Mouse (Mus musculus): ENCODE measurements around the gene Arhgef3. TPM values are rescaled to one million over a fixed set of nuclear protein-coding genes. Genes with fewer than 3 reads are reported as not detected.

Gene Arhgef3
- polyA plus RNA-seq, 1 experiment from 2014 or later: 15.2 TPM

- Histone ChIP-seq H3K9ac (no peak overlapping the region), H3K27ac (no peak overlapping the region), H3K4me1 (peaks cover 21% of the 10 kb centered on the region), H3K4me2 (no peak overlapping the region), H3K4me3 (replicated peaks) (no peak overlapping the region), H3K27me3 (replicated peaks) (no peaks in the 10 kb centered on the region), H3K9me3 (no peaks in the 10 kb centered on the region), H3K36me3 (no peaks in the 10 kb centered on the region)
- no peak for ATAC-seq (ENCODE audit: insufficient read depth, low FRiP score, low read depth)
- 74% methylated on average over 3 of the region's 3 CpGs for WGBS
Observed at GRCm38 (mm10) chr14:27226288-27226687, 111.6 kb downstream of the Arhgef3 start.

GRCm38 (mm10) chr14:27228288-27228687 lies 113.6 kb downstream of the Arhgef3 start:
- H3K4me2 ChIP-seq: no peak overlapping the region
- H3K4me3 ChIP-seq (replicated peaks): no peak overlapping the region
- 49% methylated on average over 2 of the region's 2 CpGs for WGBS
- H3K4me1 ChIP-seq: peaks cover 21% of the 10 kb centered on the region
- H3K9ac ChIP-seq: no peak overlapping the region
- H3K27me3 ChIP-seq (replicated peaks): no peaks in the 10 kb centered on the region
- no peak for ATAC-seq (ENCODE audit: insufficient read depth, low FRiP score, low read depth)
- H3K27ac ChIP-seq: no peak overlapping the region
- no peaks in the 10 kb centered on the region for H3K9me3 ChIP-seq
- H3K36me3 ChIP-seq: no peaks in the 10 kb centered on the region

GRCm38 (mm10) chr14:27228941-27229371 lies 114.3 kb downstream of the Arhgef3 start:
- Histone ChIP-seq H3K27me3 (replicated peaks) (no peaks in the 10 kb centered on the region), H3K9ac (no peak overlapping the region), H3K4me3 (replicated peaks) (no peak overlapping the region), H3K27ac (0 out of 2 replicates have a peak overlapping the region, but pooled peaks have one; percentile 78), H3K36me3 (no peaks in the 10 kb centered on the region), H3K9me3 (no peaks in the 10 kb centered on the region), H3K4me2 (no peak overlapping the region), H3K4me1 (peaks cover 21% of the 10 kb centered on the region)
- no peak for ATAC-seq (ENCODE audit: insufficient read depth, low FRiP score, low read depth)
- 70% methylated on average over 5 of the region's 5 CpGs for WGBS

- Histone ChIP-seq H3K4me3 (replicated peaks) (no peak overlapping the region), H3K9ac (no peak overlapping the region), H3K4me2 (peak overlapping the region; percentile 21), H3K4me1 (peaks cover 21% of the 10 kb centered on the region), H3K36me3 (no peaks in the 10 kb centered on the region), H3K9me3 (no peaks in the 10 kb centered on the region), H3K27me3 (replicated peaks) (no peaks in the 10 kb centered on the region), H3K27ac (peak overlapping the region; percentile 78)
- 35% methylated on average over 16 of the region's 16 CpGs for WGBS
- 0 out of 2 replicates have a peak, but pooled peaks have one; percentile 24 for ATAC-seq (ENCODE audit: insufficient read depth, low FRiP score, low read depth)
Observed at GRCm38 (mm10) chr14:27229441-27230147, 114.9 kb downstream of the Arhgef3 start.

GRCm38 (mm10) chr14:27230262-27231022 lies 115.7 kb downstream of the Arhgef3 start:
- ATAC-seq (ENCODE audit: insufficient read depth, low FRiP score, low read depth): peak; percentile 47
- H3K4me1 ChIP-seq: peaks cover 22% of the 10 kb centered on the region
- no peaks in the 10 kb centered on the region for H3K36me3 ChIP-seq
- 24% methylated on average over 18 of the region's 18 CpGs for WGBS
- H3K27ac ChIP-seq: peak overlapping the region; percentile 78
- no peak overlapping the region for H3K4me3 ChIP-seq (replicated peaks)
- no peak overlapping the region for H3K9ac ChIP-seq
- H3K27me3 ChIP-seq (replicated peaks): no peaks in the 10 kb centered on the region
- H3K9me3 ChIP-seq: no peaks in the 10 kb centered on the region
- peak overlapping the region; percentile 21 for H3K4me2 ChIP-seq

GRCm38 (mm10) chr14:27231506-27231905 lies 116.8 kb downstream of the Arhgef3 start:
- Histone ChIP-seq H3K4me3 (replicated peaks) (no peak overlapping the region), H3K9ac (no peak overlapping the region), H3K9me3 (no peaks in the 10 kb centered on the region), H3K27me3 (replicated peaks) (no peaks in the 10 kb centered on the region), H3K4me1 (peaks cover 29% of the 10 kb centered on the region), H3K27ac (no peak overlapping the region), H3K36me3 (no peaks in the 10 kb centered on the region), H3K4me2 (no peak overlapping the region)
- WGBS: 76% methylated on average over 8 of the region's 8 CpGs
- ATAC-seq (ENCODE audit: insufficient read depth, low FRiP score, low read depth): no peak

- no peak overlapping the region for H3K27ac ChIP-seq
- H3K4me3 ChIP-seq (replicated peaks): no peak overlapping the region
- no peak overlapping the region for H3K9ac ChIP-seq
- 81% methylated on average over 25 of the region's 25 CpGs for WGBS
- no peak for ATAC-seq (ENCODE audit: insufficient read depth, low FRiP score, low read depth)
- H3K4me2 ChIP-seq: no peak overlapping the region
- no peaks in the 10 kb centered on the region for H3K27me3 ChIP-seq (replicated peaks)
- no peaks in the 10 kb centered on the region for H3K9me3 ChIP-seq
- no peaks in the 10 kb centered on the region for H3K36me3 ChIP-seq
- H3K4me1 ChIP-seq: peaks cover 29% of the 10 kb centered on the region
Observed at GRCm38 (mm10) chr14:27231974-27232780, 117.5 kb downstream of the Arhgef3 start.

- Histone ChIP-seq H3K27me3 (replicated peaks) (no peaks in the 10 kb centered on the region), H3K4me3 (replicated peaks) (no peak overlapping the region), H3K9me3 (no peaks in the 10 kb centered on the region), H3K36me3 (no peaks in the 10 kb centered on the region), H3K9ac (no peak overlapping the region), H3K27ac (no peak overlapping the region), H3K4me2 (no peak overlapping the region), H3K4me1 (peaks cover 32% of the 10 kb centered on the region)
- ATAC-seq (ENCODE audit: insufficient read depth, low FRiP score, low read depth): no peak
- 93% methylated on average over 7 of the region's 7 CpGs for WGBS
Observed at GRCm38 (mm10) chr14:27233056-27233455, 118.4 kb downstream of the Arhgef3 start.

GRCm38 (mm10) chr14:27233656-27234055 lies 119.0 kb downstream of the Arhgef3 start:
- WGBS: 70% methylated on average over 2 of the region's 2 CpGs
- ATAC-seq (ENCODE audit: insufficient read depth, low FRiP score, low read depth): no peak
- no peak overlapping the region for H3K4me3 ChIP-seq (replicated peaks)
- no peak overlapping the region for H3K4me2 ChIP-seq
- no peaks in the 10 kb centered on the region for H3K27me3 ChIP-seq (replicated peaks)
- no peak overlapping the region for H3K9ac ChIP-seq
- H3K4me1 ChIP-seq: peaks cover 32% of the 10 kb centered on the region
- H3K9me3 ChIP-seq: no peaks in the 10 kb centered on the region
- no peak overlapping the region for H3K27ac ChIP-seq
- no peaks in the 10 kb centered on the region for H3K36me3 ChIP-seq

- Histone ChIP-seq H3K4me2 (no peak overlapping the region), H3K4me1 (peaks cover 27% of the 10 kb centered on the region), H3K9ac (no peak overlapping the region), H3K27me3 (replicated peaks) (no peaks in the 10 kb centered on the region), H3K27ac (no peak overlapping the region), H3K9me3 (no peaks in the 10 kb centered on the region), H3K4me3 (replicated peaks) (no peak overlapping the region), H3K36me3 (no peaks in the 10 kb centered on the region)
- no peak for ATAC-seq (ENCODE audit: insufficient read depth, low FRiP score, low read depth)
- 53% methylated on average over 4 of the region's 4 CpGs for WGBS
Observed at GRCm38 (mm10) chr14:27234270-27234840, 119.7 kb downstream of the Arhgef3 start.

GRCm38 (mm10) chr14:27235897-27236553 lies 121.3 kb downstream of the Arhgef3 start:
- no peaks in the 10 kb centered on the region for H3K36me3 ChIP-seq
- no peaks in the 10 kb centered on the region for H3K27me3 ChIP-seq (replicated peaks)
- H3K27ac ChIP-seq: 0 out of 2 replicates have a peak overlapping the region, but pooled peaks have one; percentile 13
- peaks cover 11% of the 10 kb centered on the region; the same call in 1 of the 2 replicates for H3K4me1 ChIP-seq
- H3K9ac ChIP-seq: no peak overlapping the region
- no peak for ATAC-seq (ENCODE audit: insufficient read depth, low FRiP score, low read depth)
- no peak overlapping the region for H3K4me2 ChIP-seq
- WGBS: 72% methylated on average over 6 of the region's 6 CpGs
- H3K9me3 ChIP-seq: no peaks in the 10 kb centered on the region
- no peak overlapping the region for H3K4me3 ChIP-seq (replicated peaks)

All from stomach, embryonic 15.5 days (tissue).